Mouse (Mus musculus) erythroblast, embryonic 14.5 days (primary cell): ENCODE measurements around the gene Shisa6.

ENCODE experiments used
- GATA1 ChIP-seq: IDR thresholded peaks from 2 replicates; pipeline ENCODE4 v1.6.1; 2012; ENCODE audit warnings: low read length, inconsistent platforms, mixed read lengths
- TAL1 ChIP-seq: IDR thresholded peaks from 3 replicates; pipeline ENCODE4 v1.6.1; 2012; ENCODE audit warnings: low read length, inconsistent platforms, mixed read lengths

DNA sequence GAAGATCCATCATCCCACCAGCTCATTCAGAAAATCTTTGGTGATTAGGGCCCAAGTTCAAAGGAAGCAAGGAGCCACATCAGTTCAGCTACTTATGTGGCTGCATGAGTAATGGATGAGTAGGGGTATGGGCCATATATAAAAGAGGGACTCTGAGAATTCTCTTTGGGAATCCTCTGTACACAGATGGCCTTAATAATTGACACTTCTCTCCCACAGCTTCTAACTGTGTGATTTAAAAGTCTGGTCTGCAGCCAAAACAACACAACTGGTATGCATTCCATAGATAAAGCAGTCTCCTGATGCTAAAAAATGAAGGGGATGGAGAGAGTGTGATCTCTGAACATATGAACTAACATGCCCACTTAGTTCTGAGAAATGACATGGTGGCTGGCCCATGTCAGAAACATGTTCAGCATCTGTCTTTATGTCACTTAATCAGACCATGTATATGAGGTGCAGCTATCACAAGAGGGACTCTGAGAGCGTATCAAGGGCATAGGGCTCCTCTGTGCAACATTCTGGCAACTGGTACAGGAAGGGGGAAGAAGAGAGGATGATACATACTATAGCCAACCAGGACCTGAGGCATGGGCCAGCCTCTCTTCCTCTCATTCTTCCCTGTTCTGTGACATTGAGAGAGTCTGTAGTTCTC, 260.3 kb downstream of the Shisa6 start:
- TF ChIP-seq TAL1 (no peak), GATA1 (no peak)
